Mouse (Mus musculus) c-Kit-positive CD71-negative TER-119-negative erythroid progenitor cells, embryonic 14.5 days (primary cell): ENCODE data around the gene Gm21312.
"Not testable (repeated sequence)": the region's sequence is repeated elsewhere in the genome, so short reads cannot be mapped to it uniquely, and the experiment has no call there.

Experiments
- DNase-seq: peaks from one replicate; pipeline ENCODE4 v3.0.0-alpha.2; 2013; ENCODE audit warnings: low read depth

Gm21312 gene

GRCm38 (mm10) chr10:104176724-104177123, at the start of gene Gm21312:
Gene Gm21312 (plus strand): TSS chr10:104177024.
- DNase-seq = not testable (repeated sequence)

- DNase-seq = not testable (repeated sequence)
Observed at GRCm38 (mm10) chr10:104142687-104143086, 34.1 kb upstream of the Gm21312 start, which contains the start of gene Gm21293. Gene Gm21293 (plus strand): TSS chr10:104142987.

GRCm38 (mm10) chr10:104151197-104151596, 25.6 kb upstream of the Gm21312 start, which contains the start of gene Gm6763:
Gene Gm6763 (plus strand): TSS chr10:104151497.
- DNase-seq = not testable (repeated sequence)

GRCm38 (mm10) chr10:104159706-104160105, 17.1 kb upstream of the Gm21312 start, which contains the start of gene Gm8764:
Gene Gm8764 (plus strand): TSS chr10:104160006.
- not testable (repeated sequence) for DNase-seq

- not testable (repeated sequence) for DNase-seq
Observed at GRCm38 (mm10) chr10:104168215-104168614, 8.6 kb upstream of the Gm21312 start, which contains the start of gene Gm21304. Gene Gm21304 (plus strand): TSS chr10:104168515.

- not testable (repeated sequence) for DNase-seq
Observed at GRCm38 (mm10) chr10:104185233-104185632, 8.4 kb downstream of the Gm21312 start, which contains the start of gene Gm20765. Gene Gm20765 (plus strand): TSS chr10:104185533.

- DNase-seq = not testable (repeated sequence)
Observed at GRCm38 (mm10) chr10:104193742-104194141, 16.9 kb downstream of the Gm21312 start, which contains the start of gene Gm4340. Gene Gm4340 (plus strand): TSS chr10:104194042.

- no peak for DNase-seq
Observed at GRCm38 (mm10) chr10:104209655-104210054, 32.8 kb downstream of the Gm21312 start.

- DNase-seq = no peak
Observed at GRCm38 (mm10) chr10:104210268-104210990, 33.6 kb downstream of the Gm21312 start.

- DNase-seq = no peak
Observed at GRCm38 (mm10) chr10:104214527-104214926, 37.7 kb downstream of the Gm21312 start.

GRCm38 (mm10) chr10:104220303-104221021, 43.6 kb downstream of the Gm21312 start:
- no peak for DNase-seq
